25 mouse cellular contexts compared by ENCODE assay signal in genomic region chr19:7236011-7236410, GRCm38 (mm10). TPM values are rescaled to one million over a fixed set of nuclear protein-coding genes. Genes with fewer than 3 reads are reported as not detected.
A peak's percentile ranks its signal among the peaks of the same experiment; 100 is the strongest.
DNase-seq lines count a peak whose midpoint lies in the region; ATAC-seq lines count a peak whose summit lies in the region.
"Had no signal": no experiment of that assay in that cellular context is flagged by ENCODE, and none has a peak within 500 bp of the region (broad histone marks: within the 10 kb centered on the region; RNA-seq: fewer than 3 reads in every experiment).

No protein-coding gene starts in this region.

- peaks cover 6% of the 10 kb centered on the region; the same call in 1 of the 2 replicates for H3K4me1 ChIP-seq in embryonic facial prominence, embryonic 14.5 days (ENCODE audit: control insufficient read depth, insufficient read depth, low read length)
- H3K4me1 ChIP-seq in embryonic facial prominence, embryonic 10.5 days, result peaks cover 11% of the 10 kb centered on the region
- peaks cover 19% of the 10 kb centered on the region for H3K4me1 ChIP-seq in kidney, embryonic 16.5 days (ENCODE audit: insufficient read depth, low read length)

- no peak overlapping the region for H3K4me3 ChIP-seq in embryonic facial prominence, embryonic 14.5 days (ENCODE audit: low read depth, low read length)
- H3K4me3 ChIP-seq in embryonic facial prominence, embryonic 10.5 days, result no peak overlapping the region
- no peak overlapping the region for H3K4me3 ChIP-seq in kidney, embryonic 16.5 days (ENCODE audit: low read length)
- H3K4me3 ChIP-seq: embryonic facial prominence, embryonic 15.5 days; forebrain, embryonic 15.5 days; heart, embryonic 12.5 days; heart, embryonic 15.5 days; hindbrain, embryonic 10.5 days; hindbrain, embryonic 13.5 days had no signal

- H3K9me3 ChIP-seq in embryonic facial prominence, embryonic 14.5 days (ENCODE audit: control insufficient read depth, low read length), result no peaks in the 10 kb centered on the region
- no peaks in the 10 kb centered on the region for H3K9me3 ChIP-seq in embryonic facial prominence, embryonic 10.5 days
- no peaks in the 10 kb centered on the region for H3K9me3 ChIP-seq in kidney, embryonic 16.5 days (ENCODE audit: low read length)
- H3K9me3 ChIP-seq: embryonic facial prominence, embryonic 15.5 days; forebrain, embryonic 15.5 days; heart, embryonic 15.5 days; hindbrain, embryonic 10.5 days; hindbrain, embryonic 13.5 days had no signal

- peak; percentile 28 for DNase-seq in embryonic facial prominence, embryonic 14.5 days (ENCODE audit: low spot score)
- DNase-seq in embryonic facial prominence, embryonic 10.5 days (ENCODE audit: low spot score), result no peak
- peak; percentile 60 for DNase-seq in kidney, adult 11 months
- DNase-seq in kidney, adult 9 months, result no peak
- no peak for DNase-seq in kidney, adult 18-20 months
- DNase-seq: adrenal gland, adult 8-10 months; adrenal gland, postnatal 25 days; cerebellum, adult 11-12 months; cerebellum, adult 8-10 months; cerebellum, postnatal 10 days; cerebellum, postnatal 36 days; embryo, embryonic 11 days; gastrocnemius, postnatal 25 days; heart, adult 18-20 months; heart, postnatal 10 days; heart, postnatal 36 days had no signal

- H3K4me2 ChIP-seq in embryonic facial prominence, embryonic 14.5 days (ENCODE audit: low read depth, low read length), result no peak overlapping the region
- no peak overlapping the region for H3K4me2 ChIP-seq in kidney, embryonic 16.5 days (replicated peaks; ENCODE audit: low read depth, low read length)
- H3K4me2 ChIP-seq: embryonic facial prominence, embryonic 15.5 days; forebrain, embryonic 15.5 days; heart, embryonic 12.5 days; heart, embryonic 15.5 days; hindbrain, embryonic 13.5 days had no signal

- no peak overlapping the region for H3K27ac ChIP-seq in embryonic facial prominence, embryonic 14.5 days (replicated peaks; ENCODE audit: low read depth, low read length)
- no peak overlapping the region for H3K27ac ChIP-seq in embryonic facial prominence, embryonic 10.5 days (replicated peaks)
- no peak overlapping the region for H3K27ac ChIP-seq in kidney, embryonic 16.5 days (ENCODE audit: low read length)
- H3K27ac ChIP-seq: embryonic facial prominence, embryonic 15.5 days; forebrain, embryonic 15.5 days; heart, embryonic 15.5 days; hindbrain, embryonic 10.5 days; hindbrain, embryonic 13.5 days had no signal

- 91% methylated on average over 2 of the region's 2 CpGs for WGBS in embryonic facial prominence, embryonic 14.5 days
- WGBS in embryonic facial prominence, embryonic 10.5 days, result 89% methylated on average over 2 of the region's 2 CpGs
- 80% methylated on average over 2 of the region's 2 CpGs for WGBS in kidney, embryonic 16.5 days

- no peak for ATAC-seq in embryonic facial prominence, embryonic 14.5 days (ENCODE audit: low read depth)
- ATAC-seq in kidney, embryonic 16.5 days (ENCODE audit: low FRiP score, low TSS enrichment), result no peak
- ATAC-seq: activated CD4-positive, CD25-positive, alpha-beta regulatory T cell, adult 4 months; forebrain, embryonic 15.5 days; hindbrain, embryonic 16.5 days had no signal

- H3K36me3 ChIP-seq in embryonic facial prominence, embryonic 14.5 days (ENCODE audit: control insufficient read depth, insufficient read depth, low read length), result peaks cover 39% of the 10 kb centered on the region
- peaks cover 77% of the 10 kb centered on the region for H3K36me3 ChIP-seq in embryonic facial prominence, embryonic 10.5 days (replicated peaks)
- H3K36me3 ChIP-seq in kidney, embryonic 16.5 days (ENCODE audit: insufficient read depth, low read length), result peaks cover 19% of the 10 kb centered on the region; the same call in 1 of the 2 replicates

- H3K27me3 ChIP-seq in embryonic facial prominence, embryonic 14.5 days (replicated peaks; ENCODE audit: control insufficient read depth, insufficient read depth, low read length), result no peaks in the 10 kb centered on the region
- H3K27me3 ChIP-seq in embryonic facial prominence, embryonic 10.5 days (replicated peaks; ENCODE audit: low read depth, poor library complexity, severe bottlenecking), result no peaks in the 10 kb centered on the region
- H3K27me3 ChIP-seq in kidney, embryonic 16.5 days (ENCODE audit: insufficient read depth, low read length), result no peaks in the 10 kb centered on the region
- H3K27me3 ChIP-seq: embryonic facial prominence, embryonic 15.5 days; forebrain, embryonic 15.5 days; heart, embryonic 12.5 days; heart, embryonic 15.5 days; hindbrain, embryonic 13.5 days had no signal

- H3K9ac ChIP-seq in embryonic facial prominence, embryonic 14.5 days (ENCODE audit: low read depth, low read length), result no peak overlapping the region
- H3K9ac ChIP-seq in kidney, embryonic 16.5 days (replicated peaks; ENCODE audit: low read length), result 0 out of 2 replicates have a peak overlapping the region, but pooled peaks have one; percentile 7
- H3K9ac ChIP-seq: embryonic facial prominence, embryonic 15.5 days; forebrain, embryonic 15.5 days; heart, embryonic 12.5 days; heart, embryonic 15.5 days had no signal

RNA-seq across cellular contexts. Expression of gene Naa40, which starts 5.0 kb away (rescaled TPM):
- polyA plus RNA-seq in embryonic facial prominence, embryonic 14.5 days (2014; fragmentation: Nextera tagmentation; extraction: Ambion mirVana), result 47.8 and 48.4 TPM in 2 replicates
- polyA plus RNA-seq in embryonic facial prominence, embryonic 10.5 days (2016; fragmentation: Nextera tagmentation; extraction: Ambion mirVana), result 93.2 and 94.4 TPM in 2 replicates
- 81.4 and 88.0 TPM in 2 replicates for polyA plus RNA-seq in kidney, embryonic 16.5 days (2015; fragmentation: Nextera tagmentation; extraction: Ambion mirVana)

RNA-seq across cellular contexts. Expression of gene Cox8a, which starts 18.6 kb away (rescaled TPM):
- polyA plus RNA-seq in embryonic facial prominence, embryonic 14.5 days (2014; fragmentation: Nextera tagmentation; extraction: Ambion mirVana), result 995 and 1,073 TPM in 2 replicates
- polyA plus RNA-seq in embryonic facial prominence, embryonic 10.5 days (2016; fragmentation: Nextera tagmentation; extraction: Ambion mirVana), result 867 and 877 TPM in 2 replicates
- polyA plus RNA-seq in kidney, embryonic 16.5 days (2015; fragmentation: Nextera tagmentation; extraction: Ambion mirVana), result 1,116 and 1,175 TPM in 2 replicates

RNA-seq across cellular contexts. Expression of gene Otub1, which starts 29.9 kb away (rescaled TPM):
- 172 and 199 TPM in 2 replicates for polyA plus RNA-seq in embryonic facial prominence, embryonic 14.5 days (2014; fragmentation: Nextera tagmentation; extraction: Ambion mirVana)
- polyA plus RNA-seq in embryonic facial prominence, embryonic 10.5 days (2016; fragmentation: Nextera tagmentation; extraction: Ambion mirVana), result 275 and 276 TPM in 2 replicates
- 231 and 241 TPM in 2 replicates for polyA plus RNA-seq in kidney, embryonic 16.5 days (2015; fragmentation: Nextera tagmentation; extraction: Ambion mirVana)

RNA-seq across cellular contexts. Expression of gene Rcor2, which starts 31.1 kb away (rescaled TPM):
- 10.8 and 11.7 TPM in 2 replicates for polyA plus RNA-seq in embryonic facial prominence, embryonic 14.5 days (2014; fragmentation: Nextera tagmentation; extraction: Ambion mirVana)
- 51.0 and 58.6 TPM in 2 replicates for polyA plus RNA-seq in embryonic facial prominence, embryonic 10.5 days (2016; fragmentation: Nextera tagmentation; extraction: Ambion mirVana)
- 8.7 and 10.8 TPM in 2 replicates for polyA plus RNA-seq in kidney, embryonic 16.5 days (2015; fragmentation: Nextera tagmentation; extraction: Ambion mirVana)
- polyA plus RNA-seq: activated CD4-positive, CD25-positive, alpha-beta regulatory T cell, adult 4 months had no signal

Comparison
In these comparisons a context has a peak if more than half of its experiments do, and no peak if none do; other contexts are left out.
1. DNase-seq: peak in embryonic facial prominence, embryonic 14.5 days (single experiment) and kidney, adult 11 months (single experiment); none in embryonic facial prominence, embryonic 10.5 days (single experiment), kidney, adult 9 months (single experiment) and kidney, adult 18-20 months (single experiment).